Mouse (Mus musculus) c-Kit-positive CD71-negative TER-119-negative erythroid progenitor cells, embryonic 14.5 days (primary cell): Measurements from ENCODE around the gene Dner.

Experiments
- DNase-seq: peaks from one replicate; pipeline ENCODE4 v3.0.0-alpha.2; 2013; ENCODE audit warnings: low read depth

Gene Dner

DNA sequence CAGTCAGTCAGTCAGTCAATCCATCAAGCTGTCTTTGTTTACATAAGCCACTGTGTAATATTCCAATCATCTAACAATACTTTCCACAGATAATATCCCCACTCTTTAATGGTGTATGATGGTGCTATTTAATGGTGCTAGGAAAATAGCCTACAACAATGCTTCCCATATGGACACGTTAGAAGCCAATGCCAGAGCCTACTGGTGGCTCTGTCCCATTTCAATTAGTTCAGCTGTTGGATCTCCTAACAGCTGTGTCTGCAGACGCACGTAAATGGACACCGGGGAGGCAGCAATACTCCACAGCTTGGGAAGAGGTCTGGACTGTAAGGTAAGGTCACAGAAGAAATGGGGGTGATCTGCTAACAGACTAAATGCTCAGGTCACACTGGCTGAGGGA is 171.6 kb downstream of the Dner start:
- DNase-seq, result no peak

- no peak for DNase-seq
Observed at GRCm38 (mm10) chr1:84522963-84523280, 173.1 kb downstream of the Dner start.

GRCm38 (mm10) chr1:84522256-84522962 is 173.6 kb downstream of the Dner start:
- no peak for DNase-seq

DNA sequence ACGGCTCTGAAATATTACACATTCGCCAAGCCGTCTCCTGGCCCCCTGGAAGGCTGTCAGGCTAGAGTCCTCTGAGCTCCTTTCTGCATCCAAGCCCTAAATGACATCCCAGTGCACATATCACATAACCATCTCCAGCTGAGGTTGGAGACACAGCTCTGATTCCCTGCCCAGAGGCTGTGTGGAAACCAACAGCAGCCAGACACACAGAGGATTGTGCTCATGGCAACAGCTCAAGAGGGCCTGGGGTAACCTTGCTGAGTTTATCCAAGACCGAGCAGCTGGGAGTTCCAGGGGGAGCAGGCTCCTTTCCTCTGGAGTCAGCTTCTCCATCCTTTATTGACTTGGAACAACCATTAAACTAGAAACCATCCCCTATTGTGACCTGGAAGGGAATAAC is 177.7 kb downstream of the Dner start:
- DNase-seq, result no peak

GRCm38 (mm10) chr1:84513201-84513600 is 182.8 kb downstream of the Dner start:
- no peak for DNase-seq

DNA sequence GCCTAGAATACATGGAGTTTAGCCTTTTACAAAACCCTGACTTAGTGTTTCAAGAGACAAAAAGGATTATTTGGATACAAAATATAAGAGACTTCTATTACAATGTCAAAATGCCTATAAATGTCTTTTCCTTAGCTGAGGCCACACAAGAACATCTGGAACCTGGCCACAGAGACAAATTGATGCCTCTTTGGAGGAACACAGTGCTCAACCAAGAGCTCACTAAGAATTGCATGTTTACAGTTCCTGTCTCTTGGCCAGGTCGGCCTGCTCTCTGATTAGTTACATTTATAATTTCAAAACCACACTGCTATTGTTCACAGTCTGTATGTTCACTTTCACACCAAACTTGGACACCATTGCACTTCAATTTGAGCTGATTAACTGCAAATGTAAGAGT is 187.5 kb downstream of the Dner start:
- no peak for DNase-seq

DNA sequence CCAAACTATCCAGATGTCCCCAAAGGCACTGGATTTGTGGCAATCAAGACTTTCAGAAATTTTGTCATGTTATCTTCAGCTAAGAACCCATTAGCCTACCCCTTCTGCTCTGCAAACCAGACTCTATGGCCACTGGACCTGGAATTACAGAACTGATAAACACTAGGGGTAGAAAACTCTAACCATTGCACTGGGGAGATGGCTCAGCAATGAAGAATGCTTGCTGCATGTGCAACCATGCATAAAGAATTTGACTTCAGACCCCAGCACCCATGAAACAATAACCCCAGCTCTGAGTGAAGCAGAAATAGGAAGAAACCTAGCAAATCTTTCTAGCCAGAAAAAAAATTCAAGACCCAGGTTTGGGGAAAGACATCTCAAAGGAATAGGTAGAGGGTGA is 188.5 kb downstream of the Dner start:
- DNase-seq, result no peak

DNA sequence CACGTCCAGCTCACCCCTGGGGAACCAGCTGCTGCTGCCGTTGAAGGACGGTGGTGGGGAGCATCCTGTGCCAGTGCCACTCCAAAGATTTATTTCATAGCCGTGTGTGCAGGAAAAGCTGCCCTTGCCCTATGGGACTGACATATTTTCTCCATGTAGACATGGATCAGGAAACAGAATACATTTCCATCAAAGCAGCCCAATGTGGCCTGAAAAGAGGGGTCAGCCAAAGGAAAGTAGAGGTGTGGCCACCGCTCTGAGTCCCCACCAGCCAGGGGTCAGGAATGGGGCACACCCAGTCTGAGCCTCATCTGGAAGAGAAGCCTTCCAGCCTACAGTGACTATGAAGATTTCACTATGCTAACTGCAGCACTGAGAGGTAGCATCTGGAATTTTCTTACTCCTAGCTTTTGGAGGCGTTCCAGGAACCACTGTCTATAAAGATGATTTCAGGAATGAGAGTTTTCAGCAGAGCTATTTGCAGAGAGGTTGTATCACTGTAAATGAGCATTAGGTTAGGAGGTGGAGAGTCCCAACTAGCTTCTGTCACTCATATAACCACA is 189.0 kb downstream of the Dner start:
- DNase-seq, result no peak

GRCm38 (mm10) chr1:84500673-84501072 is 195.3 kb downstream of the Dner start:
- DNase-seq, result no peak

DNA sequence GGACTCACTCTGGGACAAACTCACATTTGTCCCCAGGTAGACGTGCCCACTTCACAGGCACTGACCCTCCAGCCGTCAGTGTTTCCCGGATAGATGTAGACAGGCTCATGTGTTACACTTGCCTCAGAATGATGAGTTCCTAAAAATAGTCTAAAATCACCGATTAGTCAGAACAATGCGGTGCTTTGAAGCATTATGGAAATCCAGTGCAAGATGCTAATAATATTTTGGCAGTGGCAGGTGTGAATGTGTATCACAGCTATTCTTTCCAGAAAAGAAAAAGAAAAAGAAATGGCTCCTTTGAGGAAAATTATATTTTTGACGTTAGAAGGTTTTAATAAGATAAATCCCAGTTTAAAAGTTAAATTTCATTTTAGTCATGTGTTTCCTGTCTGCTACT is 204.3 kb downstream of the Dner start:
- no peak for DNase-seq

DNA sequence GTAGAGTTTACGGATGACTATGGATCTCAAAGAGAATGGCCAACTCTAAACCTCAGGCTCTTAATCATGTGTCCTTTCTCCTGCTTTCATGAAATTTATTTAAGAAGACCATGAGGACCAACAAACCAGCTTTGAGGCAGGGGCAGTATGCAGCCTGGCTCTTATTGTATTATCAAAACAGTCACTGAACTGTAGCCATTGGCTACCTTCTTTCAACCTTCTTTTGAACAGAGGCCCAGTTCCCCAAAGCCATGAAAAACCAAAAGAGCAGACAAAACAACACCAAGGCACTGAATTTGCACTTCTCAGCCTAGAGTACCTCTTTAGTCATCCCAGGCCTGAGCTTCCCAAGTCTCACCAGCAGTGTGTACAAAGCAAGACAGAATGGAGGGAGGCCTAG is 207.5 kb downstream of the Dner start:
- DNase-seq, result no peak

- DNase-seq, result no peak
Observed at GRCm38 (mm10) chr1:84485066-84485465, 211.0 kb downstream of the Dner start.

DNA sequence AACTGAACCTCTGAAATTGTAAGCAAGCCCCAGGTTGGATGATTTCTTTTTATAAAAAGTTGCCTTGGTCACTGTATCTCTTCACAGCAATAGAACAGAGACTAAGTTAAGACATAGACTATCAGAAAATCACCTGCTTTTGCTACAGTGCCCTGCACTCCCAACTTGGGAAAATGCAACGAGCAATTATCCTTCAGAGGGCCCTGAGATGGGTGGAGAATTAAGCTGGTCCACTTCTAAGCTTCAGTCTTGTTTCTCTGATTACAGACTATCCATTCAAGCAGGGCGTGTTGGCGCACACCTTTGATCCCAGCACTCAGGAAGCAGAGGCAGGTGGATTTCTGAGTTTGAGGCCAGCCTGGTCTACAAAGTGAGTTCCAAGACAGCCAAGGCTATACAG is 211.4 kb downstream of the Dner start:
- no peak for DNase-seq

DNA sequence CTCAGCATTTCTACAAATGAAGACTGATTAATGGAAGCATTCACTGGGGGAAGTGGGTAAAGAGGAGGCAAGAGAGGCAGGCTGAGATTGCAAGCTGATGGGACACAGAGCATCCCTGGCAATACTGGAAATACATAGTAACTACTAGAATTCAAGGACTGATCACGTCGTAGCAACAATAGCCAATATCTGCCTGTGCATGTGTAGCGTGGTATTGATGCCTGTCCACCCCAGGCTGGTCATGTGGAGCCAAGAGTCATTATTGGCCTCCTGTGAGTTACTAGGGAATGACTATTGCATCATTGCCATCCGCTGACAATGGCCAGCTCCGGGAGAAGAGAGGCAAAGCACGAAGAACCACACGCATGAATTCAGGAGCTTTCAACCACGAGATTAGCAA is 216.0 kb downstream of the Dner start:
- no peak for DNase-seq

- DNase-seq, result no peak
Observed at GRCm38 (mm10) chr1:84474274-84474673, 221.7 kb downstream of the Dner start.

GRCm38 (mm10) chr1:84472260-84472659 is 223.8 kb downstream of the Dner start:
- no peak for DNase-seq

GRCm38 (mm10) chr1:84470342-84470741 is 225.7 kb downstream of the Dner start:
- DNase-seq, result peak; percentile 1

DNA sequence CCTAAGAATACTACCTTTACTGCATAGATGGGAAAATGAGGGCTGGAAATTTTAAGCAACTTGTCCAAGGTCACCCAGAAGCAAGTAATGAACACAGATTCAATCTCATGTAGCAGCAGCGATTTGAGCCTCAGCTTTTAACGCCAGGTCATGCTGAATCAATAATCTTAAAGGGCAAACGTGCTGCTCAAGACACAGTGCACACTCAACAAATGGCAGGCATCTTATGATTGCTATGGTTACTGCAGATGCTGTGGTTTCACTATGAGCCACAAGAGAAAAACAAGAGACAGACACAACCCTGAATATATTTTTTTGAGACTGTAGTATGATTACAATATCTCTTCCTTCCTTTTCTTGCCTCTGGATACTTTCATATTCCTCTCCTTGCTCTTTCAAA is 228.4 kb downstream of the Dner start:
- no peak for DNase-seq

GRCm38 (mm10) chr1:84464761-84465160 is 231.3 kb downstream of the Dner start:
- DNase-seq, result no peak

DNA sequence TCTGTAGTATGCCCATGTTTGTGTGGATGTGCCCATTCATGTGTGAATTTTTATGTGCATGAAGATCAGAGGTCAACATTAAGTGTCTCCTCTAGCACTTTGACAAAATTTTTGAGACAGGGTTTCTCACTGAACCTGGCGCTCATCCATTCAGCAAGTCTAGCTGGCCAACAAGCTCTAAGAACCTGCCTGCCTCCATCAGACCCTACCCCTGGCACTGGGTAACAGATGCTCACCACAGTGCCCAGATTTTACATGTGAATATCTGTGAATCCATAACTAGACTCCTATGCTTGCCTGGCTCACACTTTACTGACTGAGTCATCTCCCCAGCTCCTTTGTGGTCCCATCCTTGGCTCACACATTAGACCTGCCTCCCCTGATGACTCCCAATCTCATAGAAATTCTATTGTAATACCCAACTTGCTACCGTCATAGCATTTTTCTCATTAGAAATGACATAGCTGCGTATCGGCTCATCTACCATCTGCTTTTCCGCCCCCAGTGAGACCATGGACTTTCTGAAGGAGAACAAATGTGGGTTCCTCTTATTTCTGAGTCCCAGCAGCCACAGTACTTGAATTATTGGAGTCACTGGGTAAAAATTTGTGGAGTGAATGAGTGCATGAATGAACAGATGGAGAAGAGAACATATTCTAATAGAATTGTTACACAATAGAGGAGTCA is 231.9 kb downstream of the Dner start:
- DNase-seq, result no peak

- DNase-seq, result no peak
Observed at GRCm38 (mm10) chr1:84449566-84450278, 246.3 kb downstream of the Dner start.

DNA sequence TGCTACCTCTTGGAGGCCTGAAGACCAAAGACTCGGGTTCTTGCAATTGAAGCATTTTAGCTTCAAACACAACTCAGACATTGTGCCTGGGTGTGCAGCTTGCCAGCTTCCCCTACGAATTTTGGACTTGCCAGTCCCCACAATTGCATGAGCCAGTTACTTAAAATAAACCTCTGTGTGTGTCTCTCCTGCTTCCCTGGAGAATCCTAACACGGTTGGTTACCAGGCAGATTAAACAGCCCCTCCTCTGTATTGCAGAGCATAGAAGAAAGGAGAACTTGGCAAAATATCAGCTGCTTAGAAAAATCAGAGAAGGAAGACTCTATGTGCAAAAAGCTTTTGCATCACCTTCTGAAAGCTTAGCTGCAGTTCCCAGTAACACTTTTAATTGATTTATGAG is 252.4 kb downstream of the Dner start:
- DNase-seq, result no peak

DNA sequence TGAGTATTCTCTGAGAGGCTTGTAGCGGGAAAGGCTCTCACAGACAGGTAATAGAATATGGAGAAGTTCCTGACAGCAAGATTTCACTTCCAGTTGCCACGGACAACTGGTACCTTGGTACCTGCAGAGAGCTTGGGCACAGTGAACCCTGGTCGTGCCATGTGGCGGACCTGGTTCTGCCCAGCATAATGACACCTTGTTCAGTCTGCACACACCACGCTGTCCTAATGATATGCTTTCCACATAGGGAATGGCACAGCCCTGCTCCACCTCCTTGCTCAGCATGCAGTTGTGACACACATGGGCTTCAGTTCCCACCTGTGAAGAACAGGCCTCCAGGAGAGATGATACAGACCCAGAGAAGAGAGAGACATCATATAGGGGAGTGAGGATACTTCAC is 253.0 kb downstream of the Dner start:
- no peak for DNase-seq
